Mouse (Mus musculus) neutrophil, adult 65 days (primary cell): ENCODE results near the gene Erp27. TPM values are rescaled to one million over a fixed set of nuclear protein-coding genes. Genes with fewer than 3 reads are reported as not detected.

ENCODE experiments used
- total RNA-seq: library from RNA; stranded (reverse); gene quantifications from 2 replicates; pipeline ENCODE4 v1.2.4, GENCODE M21; 2023

Erp27 gene
- 2.9 and 6.6 TPM in 2 replicates for total RNA-seq

GRCm38 (mm10) chr6:136922080-136922479, at the start of gene Erp27:
Gene Erp27, minus strand, starts transcription at chr6:136922180.

GRCm38 (mm10) chr6:136941051-136942021, 19.4 kb upstream of the Erp27 start, which contains the start of gene Arhgdib:
Gene Arhgdib, minus strand, starts transcription at chr6:136941899.

GRCm38 (mm10) chr6:136923532-136923931, 1.6 kb upstream of the Erp27 start, which contains the start of gene Pde6h:
Gene Pde6h, plus strand, starts transcription at chr6:136923832.

GRCm38 (mm10) chr6:136875670-136876069, 46.3 kb downstream of the Erp27 start, which contains the start of gene Mgp:
Gene Mgp, minus strand, starts transcription at chr6:136875823.

Other genes with a start within 250 kb of the Erp27 start
- gene Gucy2c, start 140.4 kb downstream of the Erp27 start, total RNA-seq = 0.35 and 0.59 TPM in 2 replicates
- gene Hist4h4, start 117.8 kb downstream of the Erp27 start, total RNA-seq = 38.7 and 48.1 TPM in 2 replicates
- gene H2afj, start 113.9 kb downstream of the Erp27 start, total RNA-seq = 82.0 and 84.1 TPM in 2 replicates
- 2.2 and 4.9 TPM in 2 replicates for gene BC049715, start 94.6 kb downstream of the Erp27 start, total RNA-seq
- gene Wbp11, start 93.9 kb downstream of the Erp27 start, total RNA-seq = 115 and 147 TPM in 2 replicates
- gene Smco3, start 86.7 kb downstream of the Erp27 start, total RNA-seq = not detected in 2 replicates
- not detected in 2 replicates for gene Art4, start 64.4 kb downstream of the Erp27 start, total RNA-seq
- not detected in 2 replicates for gene Mgp, start 46.4 kb downstream of the Erp27 start, total RNA-seq
- 0.16 TPM in 1 of 2 replicates, not detected in the other for gene Pde6h, start 1.7 kb upstream of the Erp27 start, total RNA-seq
- gene Arhgdib, start 19.7 kb upstream of the Erp27 start, total RNA-seq = 1,661 and 2,140 TPM in 2 replicates
- gene Rerg, start 248.3 kb upstream of the Erp27 start, total RNA-seq = 0.16 TPM in 1 of 2 replicates, not detected in the other